Mouse (Mus musculus) heart, postnatal 0 days (tissue): ENCODE data around the gene Pole.

ENCODE experiments used
- CTCF ChIP-seq: IDR thresholded peaks from 2 replicates; pipeline ENCODE4 v1.5.1; 2016; ENCODE audit warnings: antibody characterized with exemption, control low read depth, low read depth
- EP300 ChIP-seq: IDR thresholded peaks from 2 replicates; pipeline ENCODE4 v1.6.1; 2016; ENCODE audit warnings: antibody characterized with exemption, low read depth

GRCm38 (mm10) chr5:110284536-110284935 is 1.6 kb upstream of the Pole start:
- TF ChIP-seq CTCF (peak; percentile 42), EP300 (no peak)
